Mouse (Mus musculus): Measurements from ENCODE around the gene Urod. TPM values are rescaled to one million over a fixed set of nuclear protein-coding genes. Genes with fewer than 3 reads are reported as not detected.
A peak's percentile ranks its signal among the peaks of the same experiment; 100 is the strongest.

Urod gene
- total and polyA plus RNA-seq, 2 experiments from 2014 or later = 33.1 to 43.3 TPM

GRCm38 (mm10) chr4:116954951-116955350 lies 39.3 kb downstream of the Urod start:
- Histone ChIP-seq H3K36me3 (ENCODE audit: insufficient read depth) (no peaks in the 10 kb centered on the region), H3K27me3 (ENCODE audit: insufficient read depth, low read length) (no peaks in the 10 kb centered on the region), H3K4me2 (ENCODE audit: low read depth) (no peak overlapping the region), H3K27ac (ENCODE audit: low read depth, low read length) (no peak overlapping the region), H3K4me3 (ENCODE audit: low read depth, low read length) (no peak overlapping the region), H3K9me3 (ENCODE audit: low read length) (no peaks in the 10 kb centered on the region), H3K9ac (no peak overlapping the region), H3K4me1 (ENCODE audit: insufficient read depth) (no peaks in the 10 kb centered on the region)
- no peak for TF ChIP-seq CTCF (IDR thresholded peaks at IDR 0.05; ENCODE audit: low read depth)
- DNase-seq (no peak), ATAC-seq (no peak)
- WGBS = 90% methylated on average over 7 of the region's 7 CpGs

GRCm38 (mm10) chr4:116951642-116952041 lies 42.6 kb downstream of the Urod start:
- Histone ChIP-seq H3K4me2 (ENCODE audit: low read depth) (no peak overlapping the region), H3K27me3 (ENCODE audit: insufficient read depth, low read length) (no peaks in the 10 kb centered on the region), H3K9ac (no peak overlapping the region), H3K9me3 (ENCODE audit: low read length) (no peaks in the 10 kb centered on the region), H3K27ac (ENCODE audit: low read depth, low read length) (no peak overlapping the region), H3K4me3 (ENCODE audit: low read depth, low read length) (no peak overlapping the region), H3K36me3 (ENCODE audit: insufficient read depth) (no peaks in the 10 kb centered on the region), H3K4me1 (ENCODE audit: insufficient read depth) (no peaks in the 10 kb centered on the region)
- ATAC-seq (no peak), DNase-seq (no peak)
- 0 out of 2 replicates have a peak, but pooled peaks have one; percentile 34 for TF ChIP-seq CTCF (IDR thresholded peaks at IDR 0.05; ENCODE audit: low read depth)
- WGBS = 58% methylated on average over 1 of the region's 1 CpGs

- no peak overlapping the region for H3K4me2 ChIP-seq (ENCODE audit: low read depth)
- ATAC-seq = peak; percentile 76; the same call in 1 of the 2 replicates
- WGBS = 5% methylated on average over 5 of the region's 5 CpGs
- TF ChIP-seq CTCF (IDR thresholded peaks at IDR 0.05; ENCODE audit: low read depth) = no peak
- no peaks in the 10 kb centered on the region for H3K36me3 ChIP-seq (ENCODE audit: insufficient read depth)
- H3K4me1 ChIP-seq (ENCODE audit: insufficient read depth) = no peaks in the 10 kb centered on the region
- no peak overlapping the region for H3K27ac ChIP-seq (ENCODE audit: low read depth, low read length)
- no peak overlapping the region for H3K4me3 ChIP-seq (ENCODE audit: low read depth, low read length)
- H3K9me3 ChIP-seq (ENCODE audit: low read length) = no peaks in the 10 kb centered on the region
- no peak overlapping the region for H3K9ac ChIP-seq
- H3K27me3 ChIP-seq (ENCODE audit: insufficient read depth, low read length) = no peaks in the 10 kb centered on the region
- peak; percentile 28 for DNase-seq
Measured at GRCm38 (mm10) chr4:116944055-116944454, 50.2 kb downstream of the Urod start.

GRCm38 (mm10) chr4:116942695-116943094 lies 51.5 kb downstream of the Urod start:
- no peak overlapping the region for H3K9ac ChIP-seq
- H3K9me3 ChIP-seq (ENCODE audit: low read length) = no peaks in the 10 kb centered on the region
- H3K4me1 ChIP-seq (ENCODE audit: insufficient read depth) = no peaks in the 10 kb centered on the region
- DNase-seq = no peak
- no peak for TF ChIP-seq CTCF (IDR thresholded peaks at IDR 0.05; ENCODE audit: low read depth)
- H3K4me2 ChIP-seq (ENCODE audit: low read depth) = no peak overlapping the region
- no peaks in the 10 kb centered on the region for H3K27me3 ChIP-seq (ENCODE audit: insufficient read depth, low read length)
- H3K36me3 ChIP-seq (ENCODE audit: insufficient read depth) = no peaks in the 10 kb centered on the region
- no peak overlapping the region for H3K27ac ChIP-seq (ENCODE audit: low read depth, low read length)
- no peak for ATAC-seq
- WGBS = 52% methylated on average over 2 of the region's 2 CpGs
- H3K4me3 ChIP-seq (ENCODE audit: low read depth, low read length) = no peak overlapping the region

Other genes starting within 250 kb of the Urod start
- gene Toe1, start 186.8 kb downstream of the Urod start, total RNA-seq (2014; rRNA removed) = 34.2 and 39.9 TPM in 2 replicates
- 20.2 and 23.2 TPM in 2 replicates for gene Toe1, start 186.8 kb downstream of the Urod start, polyA plus RNA-seq (2015; fragmentation: Nextera tagmentation; extraction: Ambion mirVana)
- gene Mutyh, start 186.7 kb downstream of the Urod start, total RNA-seq (2014; rRNA removed) = 12.9 and 13.6 TPM in 2 replicates
- 3.2 and 4.7 TPM in 2 replicates for gene Mutyh, start 186.7 kb downstream of the Urod start, polyA plus RNA-seq (2015; fragmentation: Nextera tagmentation; extraction: Ambion mirVana)
- gene Hpdl, start 172.7 kb downstream of the Urod start, total RNA-seq (2014; rRNA removed) = 0.38 and 0.43 TPM in 2 replicates
- 0.74 and 0.78 TPM in 2 replicates for gene Hpdl, start 172.7 kb downstream of the Urod start, polyA plus RNA-seq (2015; fragmentation: Nextera tagmentation; extraction: Ambion mirVana)
- gene Zswim5, start 117.0 kb downstream of the Urod start, total RNA-seq (2014; rRNA removed) = 17.4 and 25.3 TPM in 2 replicates
- 1.9 and 2.4 TPM in 2 replicates for gene Zswim5, start 117.0 kb downstream of the Urod start, polyA plus RNA-seq (2015; fragmentation: Nextera tagmentation; extraction: Ambion mirVana)
- gene Hectd3, start 904 bp upstream of the Urod start, total RNA-seq (2014; rRNA removed) = 45.4 and 53.2 TPM in 2 replicates
- 19.6 and 22.9 TPM in 2 replicates for gene Hectd3, start 904 bp upstream of the Urod start, polyA plus RNA-seq (2015; fragmentation: Nextera tagmentation; extraction: Ambion mirVana)
- gene Eif2b3, start 25.0 kb upstream of the Urod start, total RNA-seq (2014; rRNA removed) = 21.8 and 24.7 TPM in 2 replicates
- 54.1 and 59.9 TPM in 2 replicates for gene Eif2b3, start 25.0 kb upstream of the Urod start, polyA plus RNA-seq (2015; fragmentation: Nextera tagmentation; extraction: Ambion mirVana)
- gene Ptch2, start 101.7 kb upstream of the Urod start, total RNA-seq (2014; rRNA removed) = 4.0 and 8.6 TPM in 2 replicates
- 0.96 and 1.9 TPM in 2 replicates for gene Ptch2, start 101.7 kb upstream of the Urod start, polyA plus RNA-seq (2015; fragmentation: Nextera tagmentation; extraction: Ambion mirVana)
- 5.5 and 11.4 TPM in 2 replicates for gene Btbd19, start 131.3 kb upstream of the Urod start, total RNA-seq (2014; rRNA removed)
- 4.1 and 6.0 TPM in 2 replicates for gene Btbd19, start 131.3 kb upstream of the Urod start, polyA plus RNA-seq (2015; fragmentation: Nextera tagmentation; extraction: Ambion mirVana)
- gene Tctex1d4, start 132.4 kb upstream of the Urod start, total RNA-seq (2014; rRNA removed) = 3.1 and 6.2 TPM in 2 replicates
- 1.3 and 1.7 TPM in 2 replicates for gene Tctex1d4, start 132.4 kb upstream of the Urod start, polyA plus RNA-seq (2015; fragmentation: Nextera tagmentation; extraction: Ambion mirVana)
- 10.2 and 16.9 TPM in 2 replicates for gene Plk3, start 139.6 kb upstream of the Urod start, total RNA-seq (2014; rRNA removed)
- 14.4 and 18.2 TPM in 2 replicates for gene Plk3, start 139.6 kb upstream of the Urod start, polyA plus RNA-seq (2015; fragmentation: Nextera tagmentation; extraction: Ambion mirVana)
- gene Rps8, start 161.8 kb upstream of the Urod start, total RNA-seq (2014; rRNA removed) = 784 and 1,295 TPM in 2 replicates
- gene Rps8, start 161.8 kb upstream of the Urod start, polyA plus RNA-seq (2015; fragmentation: Nextera tagmentation; extraction: Ambion mirVana) = 481 and 630 TPM in 2 replicates
- gene Kif2c, start 188.2 kb upstream of the Urod start, total RNA-seq (2014; rRNA removed) = 4.2 and 9.1 TPM in 2 replicates
- 4.4 and 5.0 TPM in 2 replicates for gene Kif2c, start 188.2 kb upstream of the Urod start, polyA plus RNA-seq (2015; fragmentation: Nextera tagmentation; extraction: Ambion mirVana)

All from forebrain, postnatal 0 days (tissue).